Mouse (Mus musculus): ENCODE measurements around the gene Ak5. TPM values are rescaled to one million over a fixed set of nuclear protein-coding genes. Genes with fewer than 3 reads are reported as not detected.
"Not testable (repeated sequence)": the region's sequence is repeated elsewhere in the genome, so short reads cannot be mapped to it uniquely, and the experiment has no call there.

The Ak5 gene
- polyA plus RNA-seq, 1 experiment = 3.4 TPM

DNA sequence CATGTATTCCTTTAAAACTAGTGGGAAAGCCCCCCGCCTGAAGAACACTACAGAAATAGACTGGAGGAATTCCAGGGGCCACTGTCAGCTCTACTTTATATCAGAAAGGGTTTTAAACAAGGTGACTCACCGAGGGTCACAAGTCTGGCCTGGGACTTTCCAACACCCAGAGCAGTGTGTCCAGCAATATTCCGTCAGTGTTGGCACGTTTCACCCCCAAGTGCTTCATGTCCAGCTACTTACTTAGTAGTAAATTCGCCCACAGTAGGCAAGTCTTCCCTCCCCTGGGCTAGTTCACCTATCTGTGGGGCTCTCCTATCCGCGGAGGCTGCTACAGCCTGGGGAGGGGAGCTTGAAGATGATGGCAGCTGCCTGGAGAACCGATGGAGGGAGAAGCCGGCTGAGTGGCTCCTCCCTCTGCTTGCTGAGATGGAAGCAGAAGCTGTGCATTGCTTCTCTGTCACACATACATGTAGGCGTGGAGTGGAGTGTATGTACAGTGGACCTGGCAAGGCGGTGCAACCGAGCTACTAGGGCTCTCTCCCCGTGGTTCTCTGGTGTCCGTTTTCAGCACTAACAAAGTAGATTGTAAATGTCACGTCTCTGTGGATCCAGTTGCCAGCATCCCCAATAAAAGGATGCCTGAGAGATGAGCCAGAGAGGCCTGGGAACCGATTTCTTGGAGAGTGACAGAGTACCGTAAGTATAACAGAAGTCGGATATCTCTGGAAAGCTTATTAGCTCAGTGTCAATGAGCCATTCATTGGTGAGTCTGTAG, 198.5 kb downstream of the Ak5 start:
- no peak for TF ChIP-seq POLR2A (IDR thresholded peaks at IDR 0.05; ENCODE audit: borderline replicate concordance, extremely low read depth, insufficient read depth, insufficient read length, poor library complexity, severe bottlenecking)
- TF ChIP-seq CTCF (IDR thresholded peaks at IDR 0.05; ENCODE audit: borderline replicate concordance, extremely low read depth, insufficient read depth, insufficient read length) = no peak
- no peak for DNase-seq (ENCODE audit: low read depth)

- no peak for TF ChIP-seq POLR2A (IDR thresholded peaks at IDR 0.05; ENCODE audit: borderline replicate concordance, extremely low read depth, insufficient read depth, insufficient read length, poor library complexity, severe bottlenecking)
- TF ChIP-seq CTCF (IDR thresholded peaks at IDR 0.05; ENCODE audit: borderline replicate concordance, extremely low read depth, insufficient read depth, insufficient read length) = no peak
- DNase-seq (ENCODE audit: low read depth) = no peak
Observed at GRCm38 (mm10) chr3:152468569-152469041, 199.6 kb downstream of the Ak5 start.

DNA sequence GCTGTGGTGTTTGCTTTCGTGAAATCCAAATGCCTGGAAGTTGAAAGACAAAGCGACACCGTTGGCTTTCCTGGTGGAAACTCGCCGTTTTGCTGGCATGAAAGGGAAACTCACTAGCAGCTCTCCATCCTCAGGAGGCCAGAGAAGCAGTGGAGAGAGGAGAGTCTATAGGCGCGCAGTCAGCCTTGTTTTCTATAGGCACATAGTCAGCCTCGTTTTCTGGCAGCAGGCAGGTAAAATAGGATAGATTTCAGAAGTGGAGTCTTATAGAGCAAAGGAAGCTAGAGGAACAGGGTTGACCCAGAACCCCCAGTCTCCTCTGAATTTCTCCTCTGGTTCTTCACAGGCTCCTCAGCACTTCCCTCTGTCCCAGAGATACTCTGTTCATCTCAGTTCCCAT, 200.1 kb downstream of the Ak5 start:
- TF ChIP-seq CTCF (IDR thresholded peaks at IDR 0.05; ENCODE audit: borderline replicate concordance, extremely low read depth, insufficient read depth, insufficient read length) (no peak), POLR2A (IDR thresholded peaks at IDR 0.05; ENCODE audit: borderline replicate concordance, extremely low read depth, insufficient read depth, insufficient read length, poor library complexity, severe bottlenecking) (no peak)
- DNase-seq (ENCODE audit: low read depth) = no peak

DNA sequence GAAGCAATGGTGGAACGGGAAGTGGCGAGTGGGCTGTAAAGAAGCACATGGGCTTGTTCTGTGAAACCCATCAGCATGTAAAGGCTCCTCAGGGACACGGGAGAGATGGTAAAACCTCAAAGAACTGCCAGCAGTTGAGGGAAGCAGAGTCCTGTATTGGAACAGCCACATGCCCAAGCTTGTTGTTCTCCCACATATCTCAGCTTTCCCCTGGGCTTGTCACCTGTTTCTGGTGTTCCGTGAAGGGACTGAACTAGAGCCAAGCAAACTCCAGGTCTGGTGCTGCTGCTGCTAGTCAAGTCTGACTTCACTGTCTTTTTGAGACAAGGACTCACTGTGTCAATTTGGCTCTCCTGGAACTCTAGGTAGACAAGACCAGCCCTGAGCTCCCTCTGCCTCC, 200.8 kb downstream of the Ak5 start:
- DNase-seq (ENCODE audit: low read depth) = no peak
- TF ChIP-seq POLR2A (IDR thresholded peaks at IDR 0.05; ENCODE audit: borderline replicate concordance, extremely low read depth, insufficient read depth, insufficient read length, poor library complexity, severe bottlenecking) (no peak), CTCF (IDR thresholded peaks at IDR 0.05; ENCODE audit: borderline replicate concordance, extremely low read depth, insufficient read depth, insufficient read length) (no peak)

- DNase-seq (ENCODE audit: low read depth) = no peak
- TF ChIP-seq CTCF (IDR thresholded peaks at IDR 0.05; ENCODE audit: borderline replicate concordance, extremely low read depth, insufficient read depth, insufficient read length) (no peak), POLR2A (IDR thresholded peaks at IDR 0.05; ENCODE audit: borderline replicate concordance, extremely low read depth, insufficient read depth, insufficient read length, poor library complexity, severe bottlenecking) (no peak)
Observed at GRCm38 (mm10) chr3:152466849-152467248, 201.3 kb downstream of the Ak5 start.

DNA sequence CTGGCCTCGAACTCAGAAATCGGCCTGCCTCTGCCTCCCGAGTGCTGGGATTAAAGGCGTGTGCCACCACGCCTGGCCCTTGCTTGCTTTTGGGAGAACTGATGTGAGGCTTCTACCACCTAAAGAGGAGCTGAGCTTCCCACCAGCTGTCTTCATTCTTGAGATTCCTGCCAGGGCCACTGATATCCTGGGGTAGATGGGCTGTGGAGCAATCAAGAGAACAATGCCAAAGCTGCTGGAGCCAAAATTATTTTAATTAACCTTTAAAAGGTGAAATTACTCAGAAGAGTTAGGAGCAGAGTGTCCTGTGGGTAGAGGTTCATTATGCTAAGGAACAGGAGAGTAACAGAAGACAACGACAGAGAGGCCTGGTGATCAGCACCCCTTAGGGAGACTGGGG, 202.8 kb downstream of the Ak5 start:
- no peak for DNase-seq (ENCODE audit: low read depth)
- no peak for TF ChIP-seq POLR2A (IDR thresholded peaks at IDR 0.05; ENCODE audit: borderline replicate concordance, extremely low read depth, insufficient read depth, insufficient read length, poor library complexity, severe bottlenecking)
- no peak for TF ChIP-seq CTCF (IDR thresholded peaks at IDR 0.05; ENCODE audit: borderline replicate concordance, extremely low read depth, insufficient read depth, insufficient read length)

DNA sequence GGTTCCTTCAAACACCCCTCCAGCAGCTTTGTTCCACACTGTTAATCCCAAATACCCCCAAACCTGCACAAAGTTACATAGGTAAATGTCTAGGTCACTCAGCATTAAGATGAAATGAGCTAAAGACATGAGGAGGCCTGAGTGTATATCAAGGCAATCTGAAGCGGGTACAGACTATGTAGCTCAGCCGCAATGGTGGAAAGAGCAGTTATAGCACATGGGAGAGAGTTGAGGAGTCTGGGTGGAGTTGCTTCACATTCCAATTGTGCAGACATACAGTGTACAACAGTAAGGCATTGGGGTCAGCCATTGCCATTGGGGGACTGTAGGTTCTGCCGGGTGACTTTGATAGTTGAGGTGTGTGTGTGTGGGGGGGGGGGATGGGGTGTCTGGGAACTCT, 203.7 kb downstream of the Ak5 start:
- TF ChIP-seq CTCF (IDR thresholded peaks at IDR 0.05; ENCODE audit: borderline replicate concordance, extremely low read depth, insufficient read depth, insufficient read length) = no peak
- no peak for TF ChIP-seq POLR2A (IDR thresholded peaks at IDR 0.05; ENCODE audit: borderline replicate concordance, extremely low read depth, insufficient read depth, insufficient read length, poor library complexity, severe bottlenecking)
- no peak for DNase-seq (ENCODE audit: low read depth)

GRCm38 (mm10) chr3:152462900-152463299, 205.3 kb downstream of the Ak5 start:
- DNase-seq (ENCODE audit: low read depth) = no peak
- TF ChIP-seq POLR2A (IDR thresholded peaks at IDR 0.05; ENCODE audit: borderline replicate concordance, extremely low read depth, insufficient read depth, insufficient read length, poor library complexity, severe bottlenecking) (no peak), CTCF (IDR thresholded peaks at IDR 0.05; ENCODE audit: borderline replicate concordance, extremely low read depth, insufficient read depth, insufficient read length) (no peak)

DNA sequence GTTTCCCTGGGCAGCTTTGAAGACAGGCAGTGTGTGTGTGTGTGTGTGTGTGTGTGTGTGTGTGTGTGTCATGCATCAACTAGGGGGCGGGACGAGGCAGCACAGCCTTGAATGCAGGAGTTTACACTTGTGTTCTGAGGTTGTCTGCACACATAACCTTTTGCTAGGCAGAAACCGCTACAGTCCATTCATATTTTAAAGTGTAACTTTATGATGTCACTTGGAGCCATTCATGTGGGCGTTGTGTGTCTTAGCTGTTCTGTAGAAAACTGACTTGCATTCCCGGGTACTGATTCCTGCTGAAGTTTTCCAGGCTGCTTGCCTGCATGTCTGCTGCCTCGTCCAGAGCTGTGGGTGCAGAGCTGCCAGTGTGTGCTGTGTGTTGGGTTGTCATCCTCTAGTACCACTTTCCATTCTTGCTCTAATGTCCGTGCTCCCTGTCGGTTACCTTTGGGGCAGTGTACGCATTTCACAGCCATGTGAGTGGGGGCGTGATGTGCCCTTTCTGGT, 206.1 kb downstream of the Ak5 start:
- TF ChIP-seq CTCF (IDR thresholded peaks at IDR 0.05; ENCODE audit: borderline replicate concordance, extremely low read depth, insufficient read depth, insufficient read length) (no peak), POLR2A (IDR thresholded peaks at IDR 0.05; ENCODE audit: borderline replicate concordance, extremely low read depth, insufficient read depth, insufficient read length, poor library complexity, severe bottlenecking) (no peak)
- DNase-seq (ENCODE audit: low read depth) = no peak

- TF ChIP-seq POLR2A (IDR thresholded peaks at IDR 0.05; ENCODE audit: borderline replicate concordance, extremely low read depth, insufficient read depth, insufficient read length, poor library complexity, severe bottlenecking) (no peak), CTCF (IDR thresholded peaks at IDR 0.05; ENCODE audit: borderline replicate concordance, extremely low read depth, insufficient read depth, insufficient read length) (no peak)
- DNase-seq (ENCODE audit: low read depth) = no peak
Observed at GRCm38 (mm10) chr3:152460802-152461201, 207.4 kb downstream of the Ak5 start.

DNA sequence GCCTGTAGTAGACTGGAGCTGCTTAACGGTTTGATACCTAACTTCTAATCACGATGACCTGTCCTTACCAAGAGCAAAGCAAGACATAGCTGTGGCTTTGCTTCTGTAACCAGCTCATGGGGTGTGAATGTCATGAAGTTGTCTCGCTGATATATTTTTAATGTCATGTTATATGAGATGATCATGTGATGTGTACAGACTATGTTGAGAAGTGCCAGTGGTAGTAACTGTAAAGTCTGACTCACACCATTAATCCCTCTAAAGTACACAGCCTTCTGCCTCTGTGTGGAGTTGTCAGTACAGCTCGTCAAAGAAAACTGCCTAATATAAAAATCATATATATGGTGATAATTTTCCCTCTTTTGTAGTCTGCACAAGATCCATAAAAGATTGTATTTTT, 209.3 kb downstream of the Ak5 start:
- not testable (repeated sequence) for DNase-seq (ENCODE audit: low read depth)

DNA sequence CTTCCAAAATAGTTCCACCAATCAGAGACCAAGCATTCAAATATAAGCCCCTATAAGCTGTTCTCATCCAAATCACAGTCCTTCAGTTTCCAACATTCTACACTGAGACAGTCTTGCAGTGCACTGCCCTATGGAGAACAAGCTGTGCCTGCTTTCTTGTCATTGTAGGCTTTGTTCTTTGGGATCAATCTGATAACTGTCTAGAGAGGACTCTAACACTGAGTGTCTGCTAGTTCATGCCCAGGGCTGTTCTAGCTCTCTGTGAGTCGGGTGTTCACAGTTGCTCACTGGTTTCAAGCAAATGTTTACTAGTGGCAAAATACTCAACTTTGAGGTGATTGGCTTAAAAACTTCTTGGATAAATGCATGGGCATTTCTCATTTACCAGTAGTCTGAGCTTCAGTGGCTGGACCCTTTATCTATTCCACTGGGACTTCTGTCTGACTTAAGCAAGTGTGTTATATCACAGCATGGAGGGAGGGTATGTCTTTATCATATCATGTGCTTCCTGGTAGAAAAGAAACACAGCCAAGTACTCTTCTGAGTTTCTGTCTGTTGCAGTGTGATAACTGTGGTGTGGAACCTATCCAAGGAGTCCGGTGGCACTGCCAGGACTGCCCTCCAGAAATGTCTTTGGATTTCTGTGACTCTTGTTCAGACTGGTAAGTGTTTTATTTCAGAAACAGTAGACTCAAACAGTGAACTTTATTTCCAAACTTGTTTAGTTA, 210.7 kb downstream of the Ak5 start:
- TF ChIP-seq CTCF (IDR thresholded peaks at IDR 0.05; ENCODE audit: borderline replicate concordance, extremely low read depth, insufficient read depth, insufficient read length) (no peak), POLR2A (IDR thresholded peaks at IDR 0.05; ENCODE audit: borderline replicate concordance, extremely low read depth, insufficient read depth, insufficient read length, poor library complexity, severe bottlenecking) (no peak)
- DNase-seq (ENCODE audit: low read depth) = no peak

Measured in brain, embryonic 14.5 days (tissue).